Comparison of ENCODE assay signal across 19 mouse cellular contexts in genomic region chr7:65780578-65781370, GRCm38 (mm10).
A peak's percentile ranks its signal among the peaks of the same experiment; 100 is the strongest.
DNase-seq lines count a peak whose midpoint lies in the region; ATAC-seq and TF ChIP-seq lines count a peak whose summit lies in the region.
"Had no signal": no experiment of that assay in that cellular context is flagged by ENCODE, and none has a peak within 500 bp of the region (broad histone marks: within the 10 kb centered on the region; RNA-seq: fewer than 3 reads in every experiment).

No protein-coding gene starts in this region.

- no peaks in the 10 kb centered on the region for H3K9me3 ChIP-seq in lung, embryonic 14.5 days (ENCODE audit: low read depth, low read length)
- H3K9me3 ChIP-seq in forebrain, embryonic 13.5 days (replicated peaks): no peaks in the 10 kb centered on the region
- H3K9me3 ChIP-seq in limb, embryonic 11.5 days (ENCODE audit: control insufficient read depth, low read length): no peaks in the 10 kb centered on the region
- no peaks in the 10 kb centered on the region for H3K9me3 ChIP-seq in liver, postnatal 0 days (ENCODE audit: low read length)
- H3K9me3 ChIP-seq: hindbrain, embryonic 13.5 days; liver, embryonic 13.5 days had no signal

- peak; percentile 27 for DNase-seq in lung, embryonic 14.5 days
- DNase-seq in lung, adult 2 months: no peak
- no peak for DNase-seq in limb, embryonic 11.5 days (ENCODE audit: low spot score)
- no peak for DNase-seq in liver, postnatal 0 days
- no peak for DNase-seq in kidney, adult 18-20 months
- no peak for DNase-seq in left cerebral cortex, postnatal 14 days (ENCODE audit: low spot score in 2 of 2)
- DNase-seq: adrenal gland, postnatal 14 days; cerebellum, adult 18-20 months; gastrocnemius, postnatal 36 days; heart, postnatal 14 days; liver, embryonic 13.5 days; right cerebral cortex, adult 18-20 months; spleen, adult 18-20 months; thymus, postnatal 14 days had no signal

- no peak for ATAC-seq in lung, embryonic 14.5 days (ENCODE audit: insufficient read depth)
- ATAC-seq in forebrain, embryonic 13.5 days: peak; percentile 76
- peak; percentile 57 for ATAC-seq in limb, embryonic 11.5 days (ENCODE audit: insufficient number of reproducible peaks, low FRiP score, low TSS enrichment, low read depth)
- no peak for ATAC-seq in liver, postnatal 0 days
- ATAC-seq: intestine, embryonic 16.5 days had no signal

- 61% methylated on average over 9 of the region's 9 CpGs for WGBS in lung, embryonic 14.5 days
- WGBS in lung, adult 2 months: 61% methylated on average over 9 of the region's 9 CpGs
- 20% methylated on average over 9 of the region's 9 CpGs for WGBS in forebrain, embryonic 13.5 days
- 25% methylated on average over 9 of the region's 9 CpGs for WGBS in limb, embryonic 11.5 days
- WGBS in liver, postnatal 0 days (ENCODE audit: insufficient replicate concordance): 62% methylated on average over 9 of the region's 9 CpGs

- intact Hi-C loops in left cerebral cortex, postnatal 14 days (cut with DNase I): no loop called here

- no peak for TF ChIP-seq EP300 in liver, postnatal 0 days (IDR thresholded peaks at IDR 0.05; ENCODE audit: low read depth)

- no peak overlapping the region for H3K27ac ChIP-seq in lung, embryonic 14.5 days (ENCODE audit: low read depth)
- no peak overlapping the region for H3K27ac ChIP-seq in forebrain, embryonic 13.5 days
- H3K27ac ChIP-seq in limb, embryonic 11.5 days (replicated peaks; ENCODE audit: low read depth, low read length): peak overlapping the region; percentile 16; the same call in 1 of the 2 replicates
- H3K27ac ChIP-seq in liver, postnatal 0 days (ENCODE audit: low read depth): no peak overlapping the region
- H3K27ac ChIP-seq: hindbrain, embryonic 13.5 days; kidney, postnatal 0 days; liver, embryonic 13.5 days had no signal

- no peak overlapping the region for H3K4me2 ChIP-seq in lung, embryonic 14.5 days
- no peak overlapping the region for H3K4me2 ChIP-seq in forebrain, embryonic 13.5 days
- peak overlapping the region; percentile 7; the same call in 1 of the 2 replicates for H3K4me2 ChIP-seq in limb, embryonic 11.5 days (ENCODE audit: low read depth, severe bottlenecking)
- H3K4me2 ChIP-seq in liver, postnatal 0 days (ENCODE audit: low read depth, low read length): no peak overlapping the region
- H3K4me2 ChIP-seq: heart, embryonic 11.5 days; hindbrain, embryonic 13.5 days; liver, embryonic 13.5 days had no signal

- H3K27me3 ChIP-seq in lung, embryonic 14.5 days (ENCODE audit: insufficient read depth, low read length): no peaks in the 10 kb centered on the region
- H3K27me3 ChIP-seq in forebrain, embryonic 13.5 days: no peaks in the 10 kb centered on the region; the same call in 1 of the 2 replicates
- H3K27me3 ChIP-seq in limb, embryonic 11.5 days (ENCODE audit: control insufficient read depth, insufficient read depth, low read length): no peaks in the 10 kb centered on the region
- no peaks in the 10 kb centered on the region for H3K27me3 ChIP-seq in liver, postnatal 0 days (ENCODE audit: insufficient read depth, low read length)
- H3K27me3 ChIP-seq: hindbrain, embryonic 13.5 days; liver, embryonic 13.5 days had no signal

- no peak for TF ChIP-seq POLR2A in lung, adult 2 months (IDR thresholded peaks at IDR 0.05; ENCODE audit: borderline replicate concordance, extremely low read depth, low read depth, low read length)

- no peaks in the 10 kb centered on the region for H3K4me1 ChIP-seq in lung, embryonic 14.5 days (ENCODE audit: insufficient read depth)
- no peaks in the 10 kb centered on the region for H3K4me1 ChIP-seq in lung, adult 2 months (ENCODE audit: control insufficient read depth, insufficient read depth, low read length)
- peaks cover 14% of the 10 kb centered on the region for H3K4me1 ChIP-seq in forebrain, embryonic 13.5 days
- H3K4me1 ChIP-seq in limb, embryonic 11.5 days (ENCODE audit: control insufficient read depth, insufficient read depth, low read length): peaks cover 10% of the 10 kb centered on the region
- H3K4me1 ChIP-seq in liver, postnatal 0 days (ENCODE audit: insufficient read depth): peaks cover 5% of the 10 kb centered on the region
- H3K4me1 ChIP-seq: liver, embryonic 13.5 days had no signal

- no peak overlapping the region for H3K9ac ChIP-seq in lung, embryonic 14.5 days
- H3K9ac ChIP-seq in forebrain, embryonic 13.5 days: no peak overlapping the region
- H3K9ac ChIP-seq in limb, embryonic 11.5 days (ENCODE audit: low read length): no peak overlapping the region
- H3K9ac ChIP-seq in liver, postnatal 0 days (replicated peaks): no peak overlapping the region
- H3K9ac ChIP-seq: hindbrain, embryonic 13.5 days; liver, embryonic 13.5 days had no signal

- TF ChIP-seq CTCF in lung, embryonic 14.5 days (IDR thresholded peaks at IDR 0.05; ENCODE audit: low read depth): no peak
- no peak for TF ChIP-seq CTCF in lung, adult 2 months (IDR thresholded peaks at IDR 0.05; ENCODE audit: insufficient read depth, low read length)
- TF ChIP-seq CTCF in liver, postnatal 0 days (IDR thresholded peaks at IDR 0.05; ENCODE audit: low read depth): no peak

- H3K36me3 ChIP-seq in lung, embryonic 14.5 days (ENCODE audit: insufficient read depth): no peaks in the 10 kb centered on the region
- H3K36me3 ChIP-seq in forebrain, embryonic 13.5 days (ENCODE audit: poor library complexity, severe bottlenecking): no peaks in the 10 kb centered on the region
- H3K36me3 ChIP-seq in limb, embryonic 11.5 days (ENCODE audit: control insufficient read depth, insufficient read depth, low read length): no peaks in the 10 kb centered on the region
- no peaks in the 10 kb centered on the region for H3K36me3 ChIP-seq in liver, postnatal 0 days (replicated peaks; ENCODE audit: insufficient read depth, low read length)
- H3K36me3 ChIP-seq: hindbrain, embryonic 13.5 days; liver, embryonic 13.5 days had no signal

- no peak overlapping the region for H3K4me3 ChIP-seq in lung, embryonic 14.5 days (ENCODE audit: low read depth, low read length)
- no peak overlapping the region for H3K4me3 ChIP-seq in lung, adult 2 months (replicated peaks; ENCODE audit: extremely low read depth, low read depth, low read length)
- no peak overlapping the region for H3K4me3 ChIP-seq in forebrain, embryonic 13.5 days
- no peak overlapping the region for H3K4me3 ChIP-seq in limb, embryonic 11.5 days (ENCODE audit: low read depth, low read length)
- no peak overlapping the region for H3K4me3 ChIP-seq in liver, postnatal 0 days (ENCODE audit: low read depth, low read length)
- H3K4me3 ChIP-seq: hindbrain, embryonic 13.5 days; liver, embryonic 13.5 days had no signal

Comparison
In these comparisons a context has a peak if more than half of its experiments do, and no peak if none do; other contexts are left out.
1. ATAC-seq: peak in forebrain, embryonic 13.5 days (single experiment) and limb, embryonic 11.5 days (single experiment); none in lung, embryonic 14.5 days (single experiment) and liver, postnatal 0 days (single experiment).